Mouse (Mus musculus) liver, embryonic 13.5 days (tissue): ENCODE measurements around the gene Zfp282. TPM values are rescaled to one million over a fixed set of nuclear protein-coding genes. Genes with fewer than 3 reads are reported as not detected.
"Not testable (repeated sequence)": the region's sequence is repeated elsewhere in the genome, so short reads cannot be mapped to it uniquely, and the experiment has no call there.

Experiments
- ATAC-seq: fragments of 200-750 bp; cut with Nextera tagmentation; 2 replicates; pipeline ENCODE4 v1.8.0; 2017; ENCODE audit warnings: low read depth, mild to moderate bottlenecking, moderate number of reproducible peaks, moderate library complexity
- DNase-seq: peaks from one replicate; pipeline ENCODE4 v3.0.0; 2022
- H3K27ac ChIP-seq: fragments of 300-500 bp; sonication (generic); 2 replicates; pipeline ENCODE4 v1.5.1; 2015; ENCODE audit warnings: moderate library complexity, mild to moderate bottlenecking, inconsistent platforms
- H3K27me3 ChIP-seq: fragments of 300-500 bp; sonication (generic); 2 replicates; pipeline ENCODE4 v1.6.1; 2015; ENCODE audit warnings: mild to moderate bottlenecking, inconsistent platforms
- H3K36me3 ChIP-seq: fragments of 300-500 bp; sonication (generic); 2 replicates; pipeline ENCODE4 v1.6.1; 2015; ENCODE audit warnings: mild to moderate bottlenecking, inconsistent platforms
- H3K4me1 ChIP-seq: fragments of 300-500 bp; sonication (generic); replicated peaks from 2 replicates; pipeline ENCODE4 v1.6.1; 2015; ENCODE audit warnings: inconsistent platforms
- H3K4me2 ChIP-seq: fragments of 300-500 bp; sonication (generic); 2 replicates; pipeline ENCODE4 v1.6.1; 2015; ENCODE audit warnings: inconsistent platforms, mild to moderate bottlenecking, moderate library complexity
- H3K4me3 ChIP-seq: fragments of 300-500 bp; sonication (generic); replicated peaks from 2 replicates; pipeline ENCODE4 v1.5.1; 2015; ENCODE audit warnings: mild to moderate bottlenecking, inconsistent platforms
- H3K9ac ChIP-seq: fragments of 300-500 bp; sonication (generic); 2 replicates; pipeline ENCODE4 v1.6.1; 2015; ENCODE audit warnings: mild to moderate bottlenecking, inconsistent platforms
- H3K9me3 ChIP-seq: fragments of 300-500 bp; sonication (generic); replicated peaks from 2 replicates; pipeline ENCODE4 v1.6.1; 2016; ENCODE audit warnings: inconsistent platforms
- WGBS: fragments of 180-500 bp; shearing (Covaris S2); methylation state at CpG from one replicate; pipeline ENCODE4 v1.1.7; 2015; ENCODE audit not compliant: insufficient replicate concordance; 5-methylcytosine and 5-hydroxymethylcytosine counted together
- polyA plus RNA-seq: library from polyadenylated mRNA; unstranded; fragments of >200 nt; fragmentation: Nextera tagmentation; extraction: Ambion mirVana; gene quantifications from 2 replicates; pipeline ENCODE4 v1.2.1, GENCODE M21; 2015

Gene Zfp282
- polyA plus RNA-seq, 1 experiment from 2014 or later, result 3.1 TPM

DNA sequence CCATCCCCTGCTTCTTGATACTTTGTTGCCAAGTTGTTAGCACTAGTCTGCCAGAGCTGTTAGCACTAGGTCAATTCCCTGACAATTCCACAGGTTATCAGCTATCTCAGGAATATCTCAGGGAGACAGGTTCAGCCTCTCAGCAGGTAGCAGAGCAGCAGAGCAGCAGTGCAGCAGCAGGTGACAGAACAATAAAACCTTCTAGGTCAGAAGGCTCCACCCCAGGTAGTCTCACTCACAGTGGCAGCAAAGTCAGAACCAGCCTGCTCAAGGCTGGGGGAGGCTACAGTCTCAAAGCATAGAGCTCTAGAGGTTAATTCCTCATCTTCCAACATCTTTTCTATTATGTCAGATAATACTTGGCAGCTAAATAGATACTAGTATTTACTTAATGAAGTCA, 31.2 kb upstream of the Zfp282 start:
- ATAC-seq, result no peak
- DNase-seq, result no peak
- H3K4me3 ChIP-seq, result no peak overlapping the region
- H3K4me2 ChIP-seq, result no peak overlapping the region
- no peak overlapping the region for H3K9ac ChIP-seq
- H3K27ac ChIP-seq, result no peak overlapping the region
- peaks cover 17% of the 10 kb centered on the region for H3K36me3 ChIP-seq
- H3K4me1 ChIP-seq, result peaks cover 15% of the 10 kb centered on the region
- no peaks in the 10 kb centered on the region for H3K9me3 ChIP-seq
- no peaks in the 10 kb centered on the region for H3K27me3 ChIP-seq

GRCm38 (mm10) chr6:47857241-47857640, 19.8 kb upstream of the Zfp282 start:
- no peak for ATAC-seq
- H3K4me2 ChIP-seq, result no peak overlapping the region
- 87% methylated on average over 6 of the region's 6 CpGs for WGBS
- no peak overlapping the region for H3K27ac ChIP-seq
- H3K4me1 ChIP-seq, result no peaks in the 10 kb centered on the region
- no peak overlapping the region for H3K4me3 ChIP-seq
- H3K9me3 ChIP-seq, result no peaks in the 10 kb centered on the region
- H3K9ac ChIP-seq, result no peak overlapping the region
- DNase-seq, result no peak
- no peaks in the 10 kb centered on the region for H3K27me3 ChIP-seq
- H3K36me3 ChIP-seq, result peaks cover 19% of the 10 kb centered on the region

GRCm38 (mm10) chr6:47857729-47858128, 19.3 kb upstream of the Zfp282 start:
- not testable (repeated sequence) for H3K9me3 ChIP-seq, DNase-seq, H3K27me3 ChIP-seq, ATAC-seq, H3K27ac ChIP-seq, H3K9ac ChIP-seq, H3K4me1 ChIP-seq, H3K4me3 ChIP-seq, H3K4me2 ChIP-seq
- H3K36me3 ChIP-seq, result peaks cover 23% of the 10 kb centered on the region
- WGBS, result 81% methylated on average over 3 of the region's 3 CpGs

GRCm38 (mm10) chr6:47872266-47872665, 4.7 kb upstream of the Zfp282 start:
- H3K9ac ChIP-seq, result no peak overlapping the region
- no peak overlapping the region for H3K4me3 ChIP-seq
- no peaks in the 10 kb centered on the region for H3K27me3 ChIP-seq
- WGBS, result 73% methylated on average over 5 of the region's 5 CpGs
- 0 out of 2 replicates have a peak, but pooled peaks cover 5% of the 10 kb centered on the region for H3K36me3 ChIP-seq
- H3K9me3 ChIP-seq, result no peaks in the 10 kb centered on the region
- no peak for ATAC-seq
- no peak overlapping the region for H3K4me2 ChIP-seq
- H3K27ac ChIP-seq, result no peak overlapping the region
- DNase-seq, result no peak
- H3K4me1 ChIP-seq, result peaks cover 10% of the 10 kb centered on the region

GRCm38 (mm10) chr6:47877461-47878132, 593 bp downstream of the Zfp282 start:
- WGBS, result 1% methylated on average over 70 of the region's 71 CpGs
- Histone ChIP-seq H3K27ac (peak overlapping the region; percentile 94), H3K4me3 (peak overlapping the region; percentile 86), H3K27me3 (no peaks in the 10 kb centered on the region), H3K4me2 (peak overlapping the region; percentile 89), H3K4me1 (peaks cover 30% of the 10 kb centered on the region), H3K36me3 (peaks cover 25% of the 10 kb centered on the region), H3K9me3 (no peaks in the 10 kb centered on the region), H3K9ac (peak overlapping the region; percentile 93)
- peak; percentile 86 for DNase-seq
- ATAC-seq, result peak; percentile 94

DNA sequence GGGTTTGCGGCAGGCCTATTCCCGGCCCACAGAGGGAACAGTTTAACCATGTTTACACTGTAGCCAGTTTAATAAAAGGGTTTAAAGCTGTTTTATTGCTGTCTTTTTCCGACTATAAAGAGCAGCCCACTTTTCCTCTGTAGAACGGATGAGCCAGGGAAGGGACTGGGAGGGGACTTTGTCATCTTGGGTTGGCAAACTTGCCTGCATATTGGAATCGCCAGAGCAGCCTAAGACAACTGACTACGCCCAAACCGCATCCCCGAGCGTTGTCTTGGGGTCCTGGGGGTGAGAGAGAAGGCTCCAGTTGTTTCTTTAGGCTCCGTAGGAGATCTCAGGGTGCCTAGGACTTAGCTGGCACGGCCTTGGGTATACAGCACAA, 1.1 kb downstream of the Zfp282 start:
- Histone ChIP-seq H3K9ac (peak overlapping the region; percentile 93), H3K27ac (peak overlapping the region; percentile 94), H3K4me3 (peak overlapping the region; percentile 86), H3K27me3 (no peaks in the 10 kb centered on the region), H3K4me2 (peak overlapping the region; percentile 89), H3K4me1 (peaks cover 30% of the 10 kb centered on the region), H3K36me3 (peaks cover 27% of the 10 kb centered on the region), H3K9me3 (no peaks in the 10 kb centered on the region)
- ATAC-seq, result no peak
- 2% methylated on average over 11 of the region's 11 CpGs for WGBS
- DNase-seq, result no peak

- Histone ChIP-seq H3K9me3 (no peaks in the 10 kb centered on the region), H3K4me1 (peaks cover 30% of the 10 kb centered on the region), H3K9ac (peak overlapping the region; percentile 93), H3K27me3 (no peaks in the 10 kb centered on the region), H3K4me2 (peak overlapping the region; percentile 89), H3K36me3 (peaks cover 32% of the 10 kb centered on the region), H3K27ac (0 out of 2 replicates have a peak overlapping the region, but pooled peaks have one; percentile 94), H3K4me3 (peak overlapping the region; percentile 86)
- no peak for DNase-seq
- no peak for ATAC-seq
- 41% methylated on average over 3 of the region's 3 CpGs for WGBS
Observed at GRCm38 (mm10) chr6:47878593-47878992, 1.6 kb downstream of the Zfp282 start.

DNA sequence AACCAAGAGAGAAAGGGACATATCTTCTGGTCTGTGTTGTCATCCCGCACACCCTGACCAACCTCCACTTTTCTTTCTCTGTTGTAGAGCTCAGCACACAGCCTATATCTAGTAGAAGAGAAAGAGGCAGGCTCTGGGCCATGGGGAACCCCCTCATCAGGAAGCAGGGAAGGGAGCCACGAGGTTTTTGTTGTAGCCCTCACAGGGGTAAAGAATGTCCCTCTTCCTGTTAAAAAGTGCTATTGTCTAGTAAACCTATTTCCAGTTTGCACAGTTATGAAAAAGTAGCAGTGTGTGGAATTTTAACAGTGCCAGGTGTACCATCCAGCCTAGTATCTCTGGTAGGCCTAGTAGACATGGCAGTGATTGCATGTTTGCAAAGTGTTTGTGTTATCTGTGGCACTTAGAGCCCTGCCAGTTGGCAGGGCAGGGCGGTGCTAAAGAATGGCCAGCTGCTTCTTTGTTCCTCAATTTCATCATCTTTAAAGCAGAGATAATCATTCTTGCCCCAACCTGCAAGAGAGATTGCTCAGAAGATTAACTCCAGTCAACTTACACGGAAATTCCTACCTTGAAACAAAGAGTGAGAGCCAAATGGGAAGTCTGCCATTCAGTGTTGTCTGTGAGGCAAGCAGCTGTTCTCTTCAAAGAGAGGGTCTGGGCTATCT, 2.2 kb downstream of the Zfp282 start:
- Histone ChIP-seq H3K36me3 (peaks cover 36% of the 10 kb centered on the region), H3K4me3 (peak overlapping the region; percentile 86; the same call in 1 of the 2 replicates), H3K27ac (no peak overlapping the region), H3K9me3 (no peaks in the 10 kb centered on the region), H3K9ac (peak overlapping the region; percentile 93; the same call in 1 of the 2 replicates), H3K4me1 (peaks cover 30% of the 10 kb centered on the region), H3K4me2 (peak overlapping the region; percentile 89), H3K27me3 (no peaks in the 10 kb centered on the region)
- 65% methylated on average over 4 of the region's 4 CpGs for WGBS
- DNase-seq (no peak), ATAC-seq (no peak)

DNA sequence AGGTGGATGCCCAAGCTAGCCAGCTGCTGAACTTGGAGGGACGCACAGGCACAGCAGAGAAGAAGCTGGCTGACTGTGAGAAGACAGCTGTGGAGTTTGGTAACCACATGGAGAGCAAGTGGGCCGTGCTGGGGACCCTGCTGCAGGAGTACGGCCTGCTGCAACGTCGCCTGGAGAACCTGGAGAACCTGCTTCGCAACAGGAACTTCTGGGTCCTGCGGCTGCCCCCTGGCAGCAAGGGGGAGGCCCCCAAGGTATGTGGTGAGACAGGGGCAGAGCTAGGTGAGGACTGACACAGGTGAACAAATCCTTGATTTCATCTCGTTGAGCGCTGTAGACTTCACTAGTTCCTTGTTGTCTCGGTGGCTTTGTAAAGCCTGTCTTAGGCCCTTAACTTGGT, 3.2 kb downstream of the Zfp282 start:
- 90% methylated on average over 10 of the region's 10 CpGs for WGBS
- H3K4me1 ChIP-seq, result peaks cover 30% of the 10 kb centered on the region
- H3K9me3 ChIP-seq, result no peaks in the 10 kb centered on the region
- H3K4me2 ChIP-seq, result no peak overlapping the region
- peaks cover 45% of the 10 kb centered on the region for H3K36me3 ChIP-seq
- H3K27me3 ChIP-seq, result no peaks in the 10 kb centered on the region
- H3K27ac ChIP-seq, result no peak overlapping the region
- ATAC-seq (no peak), DNase-seq (no peak)
- H3K9ac ChIP-seq, result no peak overlapping the region
- H3K4me3 ChIP-seq, result no peak overlapping the region

- no peaks in the 10 kb centered on the region for H3K27me3 ChIP-seq
- H3K4me2 ChIP-seq, result no peak overlapping the region
- no peaks in the 10 kb centered on the region for H3K4me1 ChIP-seq
- H3K27ac ChIP-seq, result no peak overlapping the region
- WGBS, result 69% methylated on average over 8 of the region's 8 CpGs
- H3K36me3 ChIP-seq, result peaks cover 66% of the 10 kb centered on the region
- ATAC-seq (no peak), DNase-seq (no peak)
- H3K9ac ChIP-seq, result no peak overlapping the region
- H3K4me3 ChIP-seq, result no peak overlapping the region
- no peaks in the 10 kb centered on the region for H3K9me3 ChIP-seq
Observed at GRCm38 (mm10) chr6:47888812-47889383, 11.9 kb downstream of the Zfp282 start.

GRCm38 (mm10) chr6:47899416-47899815, 22.4 kb downstream of the Zfp282 start:
- DNase-seq (no peak), ATAC-seq (no peak)
- WGBS, result 84% methylated on average over 6 of the region's 6 CpGs

More at GRCm38 (mm10) chr6:47899416-47899815, 22.4 kb downstream of the Zfp282 start:
- H3K27me3 ChIP-seq, result no peaks in the 10 kb centered on the region
- H3K9me3 ChIP-seq, result no peaks in the 10 kb centered on the region
- no peak overlapping the region for H3K27ac ChIP-seq
- no peak overlapping the region for H3K4me2 ChIP-seq
- no peak overlapping the region for H3K4me3 ChIP-seq
- peaks cover 63% of the 10 kb centered on the region for H3K36me3 ChIP-seq
- H3K9ac ChIP-seq, result no peak overlapping the region
- no peaks in the 10 kb centered on the region for H3K4me1 ChIP-seq
